10 mouse cellular contexts compared by ENCODE assay signal in genomic region chr11:109067733-109068132, GRCm38 (mm10).
DNase-seq lines count a peak whose midpoint lies in the region; ATAC-seq lines count a peak whose summit lies in the region.
"Had no signal": no experiment of that assay in that cellular context is flagged by ENCODE, and none has a peak within 500 bp of the region (broad histone marks: within the 10 kb centered on the region; RNA-seq: fewer than 3 reads in every experiment).

No protein-coding gene starts in this region.

- WGBS in limb, embryonic 15.5 days = 46% methylated on average over 7 of the region's 7 CpGs
- WGBS in limb, embryonic 10.5 days = 68% methylated on average over 7 of the region's 7 CpGs
- WGBS in hindbrain, embryonic 13.5 days = 65% methylated on average over 7 of the region's 7 CpGs
- WGBS in midbrain, embryonic 15.5 days = 52% methylated on average over 7 of the region's 7 CpGs

- peaks cover 23% of the 10 kb centered on the region for H3K4me1 ChIP-seq in limb, embryonic 15.5 days
- peaks cover 34% of the 10 kb centered on the region for H3K4me1 ChIP-seq in limb, embryonic 10.5 days
- peaks cover 39% of the 10 kb centered on the region for H3K4me1 ChIP-seq in hindbrain, embryonic 13.5 days (replicated peaks)
- peaks cover 34% of the 10 kb centered on the region for H3K4me1 ChIP-seq in midbrain, embryonic 15.5 days

- no peak for ATAC-seq in limb, embryonic 15.5 days (ENCODE audit: insufficient number of reproducible peaks, low FRiP score, low TSS enrichment, low read depth)
- ATAC-seq in hindbrain, embryonic 13.5 days (ENCODE audit: low FRiP score) = no peak
- no peak for ATAC-seq in midbrain, embryonic 15.5 days (replicated peaks)

- no peaks in the 10 kb centered on the region for H3K36me3 ChIP-seq in limb, embryonic 15.5 days
- no peaks in the 10 kb centered on the region for H3K36me3 ChIP-seq in limb, embryonic 10.5 days
- no peaks in the 10 kb centered on the region for H3K36me3 ChIP-seq in hindbrain, embryonic 13.5 days
- no peaks in the 10 kb centered on the region for H3K36me3 ChIP-seq in midbrain, embryonic 15.5 days (replicated peaks)

- H3K4me3 ChIP-seq in limb, embryonic 15.5 days = no peak overlapping the region
- H3K4me3 ChIP-seq in limb, embryonic 10.5 days = no peak overlapping the region
- no peak overlapping the region for H3K4me3 ChIP-seq in hindbrain, embryonic 13.5 days
- H3K4me3 ChIP-seq in midbrain, embryonic 15.5 days = no peak overlapping the region

- peaks cover 8% of the 10 kb centered on the region; the same call in 1 of the 2 replicates for H3K27me3 ChIP-seq in limb, embryonic 15.5 days
- peaks cover 14% of the 10 kb centered on the region for H3K27me3 ChIP-seq in limb, embryonic 10.5 days (ENCODE audit: low read depth, poor library complexity, severe bottlenecking)
- no peaks in the 10 kb centered on the region for H3K27me3 ChIP-seq in hindbrain, embryonic 13.5 days
- no peaks in the 10 kb centered on the region for H3K27me3 ChIP-seq in midbrain, embryonic 15.5 days (replicated peaks)

- H3K9me3 ChIP-seq in limb, embryonic 15.5 days = no peaks in the 10 kb centered on the region
- no peaks in the 10 kb centered on the region for H3K9me3 ChIP-seq in limb, embryonic 10.5 days (replicated peaks)
- H3K9me3 ChIP-seq in hindbrain, embryonic 13.5 days = no peaks in the 10 kb centered on the region
- H3K9me3 ChIP-seq in midbrain, embryonic 15.5 days = no peaks in the 10 kb centered on the region

- no peak overlapping the region for H3K4me2 ChIP-seq in limb, embryonic 15.5 days
- H3K4me2 ChIP-seq in hindbrain, embryonic 13.5 days = no peak overlapping the region
- no peak overlapping the region for H3K4me2 ChIP-seq in midbrain, embryonic 15.5 days
- H3K4me2 ChIP-seq: liver, embryonic 11.5 days had no signal

- peak; percentile 35 for DNase-seq in adrenal gland, adult 2 months
- DNase-seq in adrenal gland, postnatal 14 days = no peak
- no peak for DNase-seq in limb, embryonic 10.5 days (ENCODE audit: low spot score)
- no peak for DNase-seq in right cerebral cortex, postnatal 36 days (ENCODE audit: low spot score in 2 of 2)
- DNase-seq in left cerebral cortex, postnatal 25 days (ENCODE audit: low spot score in 2 of 2) = no peak
- DNase-seq: lung, postnatal 36 days had no signal

- peak overlapping the region; percentile 64 for H3K27ac ChIP-seq in limb, embryonic 15.5 days
- no peak overlapping the region for H3K27ac ChIP-seq in limb, embryonic 10.5 days
- H3K27ac ChIP-seq in hindbrain, embryonic 13.5 days = peak overlapping the region; percentile 67
- 0 out of 2 replicates have a peak overlapping the region, but pooled peaks have one; percentile 34 for H3K27ac ChIP-seq in midbrain, embryonic 15.5 days

- intact Hi-C loops in left cerebral cortex, postnatal 25 days (cut with DNase I) = no loop called here

- H3K9ac ChIP-seq in limb, embryonic 15.5 days = no peak overlapping the region
- H3K9ac ChIP-seq in hindbrain, embryonic 13.5 days = no peak overlapping the region
- H3K9ac ChIP-seq in midbrain, embryonic 15.5 days = no peak overlapping the region
